In the genomic region with DNA sequence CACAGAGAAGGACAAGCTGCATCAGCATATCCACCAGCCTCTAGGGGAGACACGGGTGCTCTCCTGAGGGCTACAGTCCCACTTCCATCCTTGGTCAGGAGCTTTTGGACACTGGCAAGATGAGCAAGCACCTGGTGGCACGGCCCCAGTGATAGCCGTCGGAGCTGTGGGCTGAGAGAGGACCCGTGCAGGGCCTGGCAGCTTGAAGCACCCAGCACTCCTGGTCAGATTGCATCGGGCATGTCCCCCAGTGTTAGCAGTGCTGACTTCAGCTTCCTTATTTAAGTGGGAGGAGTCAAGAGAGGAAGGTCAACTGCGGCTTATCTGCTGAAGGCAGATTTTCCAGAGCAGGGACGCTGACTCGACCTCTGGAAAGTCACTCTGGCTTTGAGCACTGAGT, we compare ENCODE assay signal across 7 mouse cellular contexts. TPM values are rescaled to one million over a fixed set of nuclear protein-coding genes. Genes with fewer than 3 reads are reported as not detected.
DNase-seq lines count a peak whose midpoint lies in the region; ATAC-seq and TF ChIP-seq lines count a peak whose summit lies in the region.

No protein-coding gene starts in this region.

- DNase-seq in spleen, adult 2 months (ENCODE audit: low read depth in 1 of 2, low spot score in 2 of 2), result peak in 1 of 2 experiments; percentile 17
- DNase-seq in spleen, adult 18-20 months, result no peak
- DNase-seq in liver, embryonic 11.5 days (ENCODE audit: low spot score), result peak; percentile 46
- peak; percentile 27 for DNase-seq in skeletal muscle tissue, adult 2 months (ENCODE audit: low read depth, low spot score)
- DNase-seq in urinary bladder, postnatal 25 days (ENCODE audit: low spot score), result no peak
- no peak for DNase-seq in cerebellum, postnatal 4 days (ENCODE audit: low spot score in 2 of 2)

- no peak overlapping the region for H3K9ac ChIP-seq in liver, embryonic 11.5 days (ENCODE audit: low read depth, low read length)

- no peak for TF ChIP-seq CTCF in spleen, adult 2 months (IDR thresholded peaks at IDR 0.05; ENCODE audit: extremely low read depth, insufficient read depth, insufficient read length, insufficient replicate concordance)

- H3K4me2 ChIP-seq in liver, embryonic 11.5 days, result no peak overlapping the region

- H3K27me3 ChIP-seq in spleen, adult 2 months (ENCODE audit: control insufficient read depth, insufficient read depth, low read length), result no peaks in the 10 kb centered on the region
- no peaks in the 10 kb centered on the region for H3K27me3 ChIP-seq in liver, embryonic 11.5 days (replicated peaks; ENCODE audit: control insufficient read depth, insufficient read depth, low read length)

- peak overlapping the region; percentile 40; the same call in 1 of the 2 replicates for H3K27ac ChIP-seq in spleen, adult 2 months (ENCODE audit: insufficient read depth, low read length)
- no peak overlapping the region for H3K27ac ChIP-seq in liver, embryonic 11.5 days (ENCODE audit: low read depth, low read length)

- ATAC-seq in granulocyte monocyte progenitor cell, adult 5-6 weeks (replicated peaks; ENCODE audit: poor library complexity, severe bottlenecking), result peak; percentile 86
- ATAC-seq in liver, embryonic 11.5 days (replicated peaks; ENCODE audit: low FRiP score), result peak; percentile 74

- H3K9me3 ChIP-seq in liver, embryonic 11.5 days (ENCODE audit: control insufficient read depth, low read length), result no peaks in the 10 kb centered on the region

- 27% methylated on average over 9 of the region's 9 CpGs for WGBS in spleen, adult 2 months
- 28% methylated on average over 9 of the region's 9 CpGs for WGBS in liver, embryonic 11.5 days

- no peak for TF ChIP-seq POLR2A in spleen, adult 2 months (IDR thresholded peaks at IDR 0.05; ENCODE audit: low read depth, low read length)

- H3K4me1 ChIP-seq in spleen, adult 2 months (ENCODE audit: control insufficient read depth, insufficient read depth, insufficient read length), result peaks cover 2% of the 10 kb centered on the region; the same call in 1 of the 2 replicates
- peaks cover 18% of the 10 kb centered on the region for H3K4me1 ChIP-seq in liver, embryonic 11.5 days (replicated peaks; ENCODE audit: control insufficient read depth, insufficient read depth, low read length)

- H3K4me3 ChIP-seq in spleen, adult 2 months (ENCODE audit: extremely low read depth, insufficient read depth, insufficient read length), result no peak overlapping the region
- H3K4me3 ChIP-seq in liver, embryonic 11.5 days (ENCODE audit: low read depth, low read length), result no peak overlapping the region

- peaks cover 20% of the 10 kb centered on the region for H3K36me3 ChIP-seq in spleen, adult 2 months (ENCODE audit: control insufficient read depth, insufficient read depth, low read length)
- peaks cover 16% of the 10 kb centered on the region for H3K36me3 ChIP-seq in liver, embryonic 11.5 days (ENCODE audit: control insufficient read depth, insufficient read depth, low read length)

RNA-seq across cellular contexts. Expression of gene Ppif, which starts 59.6 kb away (rescaled TPM):
- 50.4 and 68.4 TPM in 2 replicates for polyA plus RNA-seq in spleen, adult 2 months (2012; rRNA removed)
- total RNA-seq in granulocyte monocyte progenitor cell, adult 5-6 weeks (2014; fragmentation: Nextera tagmentation), result 91.9 and 93.5 TPM in 2 replicates
- total RNA-seq in granulocyte monocyte progenitor cell, adult 5-6 weeks (2017), result 21.8 and 23.8 TPM in 2 replicates
- 96.3 and 97.0 TPM in 2 replicates for polyA plus RNA-seq in liver, embryonic 11.5 days (2014; fragmentation: Nextera tagmentation; extraction: Ambion mirVana)

Comparison
In these comparisons a context has a peak if more than half of its experiments do, and no peak if none do; other contexts are left out.
1. DNase-seq: peak in liver, embryonic 11.5 days (single experiment) and skeletal muscle tissue, adult 2 months (single experiment); none in spleen, adult 18-20 months (0 of 2), urinary bladder, postnatal 25 days (single experiment) and cerebellum, postnatal 4 days (0 of 2).